In genomic region chr13:114288511-114288910, GRCm38 (mm10) we compare ENCODE assay signal across 16 mouse cellular contexts.
"Had no signal": no experiment of that assay in that cellular context is flagged by ENCODE, and none has a peak within 500 bp of the region (broad histone marks: within the 10 kb centered on the region; RNA-seq: fewer than 3 reads in every experiment).

No protein-coding gene starts in this region.

- H3K27ac ChIP-seq: layer of hippocampus, adult 2 months; left cerebral cortex, adult 2 months; limb, embryonic 10.5 days; liver, embryonic 15.5 days; midbrain, embryonic 10.5 days; neural tube, embryonic 12.5 days; stomach, postnatal 0 days had no signal

- H3K4me3 ChIP-seq: layer of hippocampus, adult 2 months; left cerebral cortex, adult 2 months; limb, embryonic 10.5 days; liver, embryonic 15.5 days; midbrain, embryonic 10.5 days; neural tube, embryonic 12.5 days had no signal

- H3K4me1 ChIP-seq: limb, embryonic 10.5 days; liver, embryonic 15.5 days; midbrain, embryonic 10.5 days; neural tube, embryonic 12.5 days had no signal

- DNase-seq: kidney, postnatal 10 days; kidney, postnatal 4 days; lung, adult 2 months; lung, postnatal 36 days; midbrain, embryonic 14.5 days; right cerebral cortex, postnatal 14 days; thymus, postnatal 14 days had no signal

- H3K4me2 ChIP-seq: liver, embryonic 11.5 days; liver, embryonic 15.5 days; neural tube, embryonic 12.5 days had no signal

- H3K9ac ChIP-seq: liver, embryonic 15.5 days; neural tube, embryonic 12.5 days had no signal

- ATAC-seq: lung, postnatal 0 days had no signal

- H3K27me3 ChIP-seq: liver, embryonic 15.5 days; neural tube, embryonic 12.5 days had no signal

- H3K9me3 ChIP-seq: limb, embryonic 10.5 days; liver, embryonic 15.5 days; midbrain, embryonic 10.5 days; neural tube, embryonic 12.5 days had no signal
